Mouse (Mus musculus): ENCODE results near the gene Spen.

Spen gene

GRCm38 (mm10) chr4:141469343-141469742, 69.1 kb downstream of the Spen start:
- no peak for DNase-seq

GRCm38 (mm10) chr4:141468576-141468975, 69.8 kb downstream of the Spen start:
- DNase-seq: no peak

GRCm38 (mm10) chr4:141467581-141467927, 70.8 kb downstream of the Spen start:
- no peak for DNase-seq

GRCm38 (mm10) chr4:141466844-141467580, 71.4 kb downstream of the Spen start:
- DNase-seq: no peak

- no peak for DNase-seq
These were observed 72.1 kb downstream of the Spen start for GRCm38 (mm10) chr4:141466289-141466795.

GRCm38 (mm10) chr4:141465512-141466288, 72.7 kb downstream of the Spen start:
- DNase-seq: no peak

GRCm38 (mm10) chr4:141464722-141465121, 73.7 kb downstream of the Spen start:
- DNase-seq: no peak

- DNase-seq: no peak
These were observed 74.9 kb downstream of the Spen start for GRCm38 (mm10) chr4:141463472-141463871.

- DNase-seq: no peak
These were observed 76.8 kb downstream of the Spen start for GRCm38 (mm10) chr4:141461576-141461975.

- no peak for DNase-seq
These were observed 77.3 kb downstream of the Spen start for GRCm38 (mm10) chr4:141461088-141461487.

GRCm38 (mm10) chr4:141460481-141460880, 77.9 kb downstream of the Spen start:
- no peak for DNase-seq

- no peak for DNase-seq
These were observed 78.6 kb downstream of the Spen start for GRCm38 (mm10) chr4:141459766-141460165.

- no peak for DNase-seq
These were observed 79.5 kb downstream of the Spen start for GRCm38 (mm10) chr4:141458888-141459287.

- DNase-seq: no peak
These were observed 80.2 kb downstream of the Spen start for GRCm38 (mm10) chr4:141458236-141458635.

GRCm38 (mm10) chr4:141456193-141456938, 82.0 kb downstream of the Spen start:
- no peak for DNase-seq

- DNase-seq: no peak
These were observed 82.9 kb downstream of the Spen start for GRCm38 (mm10) chr4:141455526-141455925.

- peak; percentile 17 to 25 for DNase-seq
These were observed 83.6 kb downstream of the Spen start for GRCm38 (mm10) chr4:141454581-141455350.

- no peak for DNase-seq
These were observed 86.4 kb downstream of the Spen start for GRCm38 (mm10) chr4:141451916-141452450.

GRCm38 (mm10) chr4:141451251-141451650, 87.1 kb downstream of the Spen start:
- DNase-seq: no peak

- no peak for DNase-seq
These were observed 92.2 kb downstream of the Spen start for GRCm38 (mm10) chr4:141446211-141446610.

- DNase-seq: peak in 1 of 2 experiments; percentile 23
These were observed 93.1 kb downstream of the Spen start for GRCm38 (mm10) chr4:141445328-141445720.

Data from B cell, adult 2 months (primary cell).